Mouse (Mus musculus) c-Kit-positive CD71-negative TER-119-negative erythroid progenitor cells, embryonic 14.5 days (primary cell): ENCODE data around the gene Atp13a1.
A peak's percentile ranks its signal among the peaks of the same experiment; 100 is the strongest.

ENCODE experiments used
- DNase-seq: peaks from one replicate; pipeline ENCODE4 v3.0.0-alpha.2; 2013; ENCODE audit warnings: low read depth

Gene Atp13a1

DNA sequence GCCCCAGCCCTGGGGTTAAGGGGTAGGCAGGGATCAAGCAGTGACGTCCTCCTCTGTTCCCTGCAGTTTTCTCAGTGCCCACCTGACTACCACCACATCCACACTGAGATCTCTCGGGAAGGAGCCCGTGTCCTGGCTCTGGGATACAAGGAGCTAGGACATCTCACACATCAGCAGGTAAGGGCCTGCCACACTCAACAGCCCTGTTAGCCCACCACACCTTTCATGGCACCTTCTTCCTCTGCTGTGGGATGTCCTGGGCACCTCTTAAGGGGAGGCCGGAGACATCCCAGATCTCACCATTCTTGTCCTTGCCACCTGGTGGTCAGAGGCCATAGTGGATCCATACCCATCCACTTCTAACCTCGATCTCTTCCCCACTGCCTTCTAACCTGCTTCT, 9.0 kb downstream of the Atp13a1 start:
- no peak for DNase-seq

DNA sequence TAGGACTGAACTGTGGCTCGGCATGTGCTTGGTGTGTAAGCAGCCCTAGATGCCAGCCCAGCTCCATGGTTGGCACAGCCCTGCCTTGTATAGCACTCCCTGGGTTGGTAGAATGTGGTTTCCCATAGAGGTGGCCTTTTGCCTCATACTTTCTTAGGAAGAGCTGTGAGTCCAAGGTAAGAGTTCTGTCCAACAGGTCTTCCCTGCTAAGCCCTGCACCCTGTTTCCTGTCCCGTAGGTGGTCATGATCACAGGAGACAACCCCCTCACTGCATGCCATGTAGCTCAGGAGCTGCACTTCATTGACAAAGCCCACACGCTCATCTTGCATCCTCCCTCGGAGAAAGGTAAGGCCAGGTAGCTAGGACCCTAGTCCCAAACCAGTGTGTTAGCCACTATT, 10.8 kb downstream of the Atp13a1 start:
- DNase-seq, result no peak

DNA sequence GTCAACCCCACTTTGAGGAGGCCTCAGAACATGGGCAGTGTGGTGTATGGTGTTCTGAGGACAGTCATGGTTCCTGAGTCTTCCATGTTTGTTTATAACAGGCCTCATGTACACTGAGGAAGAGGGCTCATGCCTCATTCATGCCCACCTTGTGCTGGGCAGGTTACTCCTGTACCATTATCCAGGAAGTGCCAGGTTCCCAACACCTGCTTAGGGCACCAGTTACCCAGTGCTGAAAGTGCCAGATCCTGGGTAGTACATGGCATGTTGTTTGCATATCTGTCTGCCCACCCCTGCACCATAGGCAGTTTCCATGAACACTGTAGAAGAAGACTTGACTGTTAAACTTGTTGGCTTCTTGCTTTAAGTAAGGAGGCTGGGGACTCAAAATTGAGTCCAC, 11.3 kb downstream of the Atp13a1 start:
- DNase-seq, result no peak

GRCm38 (mm10) chr8:69803366-69803765, 12.4 kb downstream of the Atp13a1 start:
- DNase-seq, result no peak

- DNase-seq, result no peak
Observed at GRCm38 (mm10) chr8:69804537-69804936, 13.6 kb downstream of the Atp13a1 start.

DNA sequence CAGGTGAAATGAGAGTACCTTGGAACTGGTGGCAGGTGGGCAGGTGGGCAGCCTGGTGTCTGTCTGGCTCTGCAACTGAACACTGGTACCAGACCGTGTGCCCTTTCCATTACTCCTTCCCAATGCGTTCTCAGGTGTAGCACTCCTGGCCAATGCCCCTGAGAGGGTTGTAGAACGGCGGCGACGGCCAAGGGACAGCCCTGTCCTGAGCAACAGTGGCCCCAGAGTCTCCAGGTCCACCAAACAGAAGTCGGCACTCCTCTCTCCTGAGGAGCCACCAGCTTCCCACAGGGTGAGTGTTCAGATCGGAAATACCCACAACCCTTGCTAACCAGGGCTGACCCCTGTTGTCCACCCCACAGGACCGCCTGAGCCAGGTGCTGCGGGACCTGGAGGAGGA, 14.1 kb downstream of the Atp13a1 start:
- DNase-seq, result no peak

- no peak for DNase-seq
Observed at GRCm38 (mm10) chr8:69805491-69805890, 14.5 kb downstream of the Atp13a1 start.

- DNase-seq, result no peak
Observed at GRCm38 (mm10) chr8:69807236-69807635, 16.3 kb downstream of the Atp13a1 start.

DNA sequence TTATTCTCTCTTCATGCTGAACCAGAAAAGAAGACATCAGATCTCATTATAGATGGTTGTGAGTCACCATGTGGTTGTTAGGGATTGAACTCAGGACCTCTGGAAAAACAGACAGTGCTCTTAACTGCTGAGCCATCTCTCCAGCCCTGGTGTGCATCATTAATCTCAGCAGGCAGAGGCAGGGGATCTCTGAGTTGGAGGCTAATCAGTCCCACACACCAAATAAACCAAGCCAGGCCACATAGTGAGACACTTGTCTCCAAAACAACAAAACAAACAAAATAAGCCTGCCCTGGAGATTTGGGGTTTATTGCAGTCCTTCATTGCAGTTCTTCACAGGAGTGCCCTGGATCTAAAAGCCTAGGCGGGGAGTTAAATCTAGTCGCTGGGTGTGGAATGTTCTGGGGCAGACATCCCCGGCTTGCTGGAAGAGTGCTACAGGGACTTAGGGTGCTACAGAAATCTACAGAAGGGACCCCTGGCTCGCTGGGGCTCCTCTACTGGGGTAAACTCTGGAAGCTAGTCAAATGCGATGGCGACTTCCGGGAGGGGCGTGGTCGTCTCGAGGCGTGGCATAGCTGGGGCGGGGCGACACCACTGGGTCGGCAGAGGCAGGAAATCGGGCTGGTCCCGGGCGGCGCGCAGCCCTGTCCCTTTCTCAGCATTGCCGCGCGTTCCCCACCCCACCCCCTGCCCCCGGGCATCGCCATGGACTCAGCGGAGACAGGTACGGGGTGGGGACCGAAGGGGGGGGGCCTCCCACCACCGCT, 17.3 kb downstream of the Atp13a1 start, which contains the start of gene Gmip:
Gmip (plus strand) TSS at position 586 of the 770 bp plus-strand sequence.
- DNase-seq, result peak; percentile 76

DNA sequence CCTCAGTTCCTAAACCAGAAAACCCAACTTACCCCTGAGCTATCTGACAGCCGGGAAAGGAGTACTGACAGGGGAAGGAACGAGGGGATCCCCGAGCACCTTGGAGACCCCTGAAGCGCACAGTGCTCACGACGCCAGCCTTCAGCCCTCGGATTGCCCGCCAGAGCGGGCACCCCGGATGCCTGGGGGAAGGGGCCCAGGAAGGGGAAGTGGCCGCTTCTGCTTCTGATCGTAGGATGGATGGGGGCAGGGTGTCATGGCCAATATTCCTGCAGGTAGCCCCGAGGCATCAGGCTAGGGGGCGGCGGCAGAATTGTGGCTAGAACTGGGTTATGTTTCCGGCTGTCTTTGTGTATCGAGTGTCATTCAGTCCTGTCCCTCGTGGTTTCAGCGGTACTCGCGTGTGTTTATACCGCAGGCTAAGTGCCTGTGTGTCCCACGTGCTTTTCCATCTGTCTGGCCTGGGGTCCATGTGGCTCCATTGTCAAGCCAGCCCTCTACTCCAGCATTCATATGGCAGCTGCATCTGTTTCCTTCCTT, 18.0 kb downstream of the Atp13a1 start:
- DNase-seq, result no peak

DNA sequence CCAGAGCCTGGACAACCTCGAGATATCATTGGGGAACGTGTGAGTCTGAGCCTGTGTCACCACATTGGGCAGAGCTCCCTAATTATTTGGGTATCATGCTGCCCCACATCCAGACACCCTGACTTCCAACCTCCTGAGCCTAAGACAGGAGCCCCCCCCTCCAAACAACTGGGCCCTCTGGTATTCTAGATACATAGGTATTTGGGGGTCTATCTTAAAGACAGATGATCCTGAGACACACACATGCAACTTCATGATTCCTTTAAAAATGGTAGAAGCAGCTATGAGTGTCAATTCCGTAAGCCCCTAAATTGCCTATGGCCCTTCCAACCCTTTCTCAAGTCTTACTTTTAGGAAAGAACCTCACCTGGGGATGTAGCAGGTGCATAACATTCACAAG, 18.9 kb downstream of the Atp13a1 start:
- DNase-seq, result no peak

DNA sequence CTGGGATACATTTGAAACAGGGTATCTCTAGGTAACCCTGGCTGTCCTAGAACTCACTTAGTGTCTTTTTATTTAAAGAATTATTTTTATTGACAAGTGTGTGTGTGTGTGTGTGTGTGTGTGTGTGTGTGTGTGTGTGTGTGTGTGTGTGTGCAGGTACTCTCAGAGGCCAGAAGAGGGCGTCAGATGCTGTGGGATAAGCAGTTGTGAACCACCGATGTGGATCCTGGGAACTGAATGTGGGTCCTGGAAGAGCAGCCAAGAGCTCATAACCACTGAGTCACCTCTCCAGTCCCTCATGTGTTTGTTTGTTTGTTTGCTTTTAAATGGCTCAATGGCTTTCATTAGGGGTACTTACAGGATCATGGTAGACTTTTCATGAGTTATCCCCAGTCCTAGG, 23.9 kb downstream of the Atp13a1 start:
- no peak for DNase-seq

- DNase-seq, result no peak
Observed at GRCm38 (mm10) chr8:69815396-69815795, 24.4 kb downstream of the Atp13a1 start.

GRCm38 (mm10) chr8:69820466-69820865, 29.5 kb downstream of the Atp13a1 start:
- no peak for DNase-seq

DNA sequence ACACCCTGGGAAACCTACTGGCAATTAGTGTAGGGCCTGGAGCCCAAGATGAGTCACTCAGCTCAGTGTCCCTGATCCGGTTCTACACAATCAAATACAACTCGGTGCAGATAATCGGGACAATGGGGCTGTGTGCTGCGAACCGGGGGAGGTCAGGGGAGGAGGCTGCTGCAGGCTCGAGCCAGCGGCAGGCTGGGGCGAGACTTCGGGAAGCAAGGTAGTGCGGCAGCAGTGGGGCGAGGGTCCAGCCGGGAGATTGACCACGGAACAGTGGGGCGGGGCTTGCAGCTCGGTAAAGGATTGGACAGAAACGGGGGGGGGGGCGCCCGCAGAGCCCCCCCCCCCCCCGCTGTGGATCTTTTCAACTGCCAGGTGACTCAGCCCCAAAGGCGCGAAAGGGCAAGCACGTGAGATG, 31.0 kb downstream of the Atp13a1 start:
- DNase-seq, result peak; percentile 22

DNA sequence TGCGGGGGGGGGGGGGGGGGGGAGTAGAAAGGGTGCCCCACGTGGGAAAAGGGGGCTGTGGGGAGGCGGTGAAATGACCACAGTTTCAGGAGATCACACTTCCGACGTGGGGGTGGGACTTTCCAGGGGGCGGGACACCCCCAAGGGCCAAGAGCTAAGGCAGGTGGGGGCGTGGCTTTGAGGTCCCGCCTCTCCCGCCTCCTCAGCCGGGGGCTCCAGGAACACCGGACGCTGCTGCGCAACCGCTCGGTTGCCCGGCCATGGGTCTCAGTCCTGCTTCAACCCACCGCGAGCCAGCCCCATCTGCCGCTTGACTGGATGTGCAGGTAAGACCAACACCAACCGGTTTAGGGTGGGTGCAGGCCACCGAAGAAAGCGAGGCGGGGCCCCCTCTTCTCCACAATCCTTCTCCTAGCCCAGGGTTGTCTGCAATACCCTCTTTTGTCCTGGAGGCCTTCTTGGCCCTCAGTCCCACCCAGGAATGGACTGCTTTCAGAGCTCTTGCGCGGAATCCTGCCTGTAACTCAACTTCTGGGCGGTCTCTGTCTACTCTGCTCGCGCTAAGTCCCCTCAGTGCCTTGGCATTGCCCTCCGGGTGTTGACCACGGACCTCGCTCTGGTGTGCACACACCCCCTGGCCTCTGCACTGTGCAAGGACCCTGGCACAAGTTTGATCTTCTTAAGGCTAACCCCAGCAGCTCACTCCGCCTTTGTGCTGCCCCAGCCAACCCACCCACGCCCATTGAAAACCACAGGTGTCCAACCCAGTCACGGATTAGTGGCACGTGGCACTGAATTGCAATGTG, 31.6 kb downstream of the Atp13a1 start, which contains the start of gene Lpar2:
Lpar2 (plus strand) TSS at position 44 of the 806 bp plus-strand sequence.
- DNase-seq, result peak; percentile 56

DNA sequence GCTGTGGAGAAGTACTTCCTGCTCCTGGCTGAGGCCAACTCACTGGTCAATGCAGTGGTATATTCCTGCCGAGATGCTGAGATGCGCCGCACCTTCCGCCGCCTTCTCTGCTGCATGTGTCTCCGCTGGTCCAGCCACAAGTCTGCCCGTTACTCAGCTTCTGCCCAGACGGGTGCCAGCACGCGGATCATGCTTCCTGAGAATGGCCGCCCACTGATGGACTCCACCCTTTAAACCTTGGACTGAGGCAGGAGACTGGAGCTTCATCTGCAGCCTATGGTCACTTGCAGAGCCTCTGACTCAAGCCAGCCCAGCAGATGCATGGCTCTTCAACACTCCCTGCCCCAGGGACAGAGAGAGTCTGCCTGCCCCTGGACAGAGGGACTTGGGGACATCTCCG, 35.4 kb downstream of the Atp13a1 start:
- DNase-seq, result no peak

DNA sequence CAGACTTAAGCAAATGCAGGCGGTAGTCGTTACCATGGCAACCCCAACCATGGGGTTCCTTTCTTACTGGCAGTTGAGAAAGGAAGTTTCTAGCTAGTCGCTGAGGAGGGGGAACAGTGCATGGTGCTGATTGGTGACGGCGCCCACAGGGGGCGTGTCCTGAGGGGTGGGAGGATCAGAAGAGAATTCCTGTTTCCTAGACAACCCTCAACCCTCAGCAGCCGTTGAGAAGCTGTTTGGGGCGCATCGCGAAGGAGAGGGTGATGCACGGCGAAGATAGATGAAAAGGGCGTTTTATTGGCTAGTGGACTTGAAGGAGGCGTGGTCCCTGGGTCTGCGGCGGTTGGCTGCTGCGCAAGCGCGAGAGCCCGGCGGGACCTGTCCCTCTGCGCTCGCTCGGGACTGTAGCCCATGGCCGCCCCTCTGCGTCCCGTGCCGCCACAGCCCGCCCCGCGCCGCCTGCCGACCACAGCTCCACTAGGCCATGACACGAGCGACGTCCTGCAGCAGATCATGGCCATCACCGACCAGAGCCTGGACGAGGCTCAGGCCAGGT, 41.4 kb downstream of the Atp13a1 start, which contains the start of gene Pbx4:
Pbx4 (plus strand) TSS at position 194 of the 556 bp plus-strand sequence.
- DNase-seq, result peak; percentile 89

DNA sequence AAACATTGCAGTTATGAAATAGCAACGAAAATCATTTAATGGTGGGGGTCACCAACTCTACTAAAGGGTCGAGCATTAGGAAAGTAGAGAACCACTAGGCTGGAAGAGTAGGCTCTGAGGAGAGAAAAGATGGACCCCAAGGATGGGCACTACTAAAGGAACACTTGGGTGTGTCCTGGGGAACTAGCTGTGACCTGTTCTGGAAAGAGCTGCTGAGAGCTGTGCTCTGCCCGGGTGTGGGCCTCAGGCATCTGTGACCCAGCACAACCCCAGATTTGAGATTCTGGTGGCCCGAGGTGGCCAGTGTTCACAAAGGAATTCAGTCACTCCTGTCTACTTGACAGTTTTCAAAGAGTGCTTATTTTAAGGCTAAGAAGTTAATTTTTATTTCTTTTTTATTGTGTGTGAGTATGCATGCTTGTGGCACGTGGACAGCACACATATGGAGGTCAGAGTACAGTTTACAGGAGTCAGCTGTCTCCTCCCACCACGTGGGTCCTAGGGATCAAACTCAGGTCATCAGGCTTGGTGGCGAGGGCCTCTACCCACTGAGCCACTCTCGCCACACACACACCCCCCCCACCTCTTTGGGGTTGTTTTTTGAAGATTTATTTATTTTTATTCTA, 46.2 kb downstream of the Atp13a1 start:
- no peak for DNase-seq

GRCm38 (mm10) chr8:69847167-69848065, 56.5 kb downstream of the Atp13a1 start:
- no peak for DNase-seq

GRCm38 (mm10) chr8:69848951-69849350, 58.0 kb downstream of the Atp13a1 start:
- DNase-seq, result no peak
